Mouse (Mus musculus) liver, postnatal 0 days (tissue): ENCODE measurements around the gene Casp7. TPM values are rescaled to one million over a fixed set of nuclear protein-coding genes. Genes with fewer than 3 reads are reported as not detected.

Experiments
- ATAC-seq: fragments of 200-750 bp; cut with Nextera tagmentation; 2 replicates; pipeline ENCODE4 v1.8.0; 2017; ENCODE audit warnings: mild to moderate bottlenecking, moderate library complexity
- DNase-seq: peaks from one replicate; pipeline ENCODE4 v3.0.0-alpha.2; 2016
- H3K27ac ChIP-seq: fragments of 300-500 bp; sonication (generic); 2 replicates; pipeline ENCODE4 v1.5.1; 2014; ENCODE audit warnings: antibody characterized with exemption, moderate library complexity, mild to moderate bottlenecking, low read depth
- H3K27me3 ChIP-seq: fragments of 300-500 bp; sonication (generic); 2 replicates; pipeline ENCODE4 v1.6.1; 2014; ENCODE audit warnings: low read length, control low read depth, mixed read lengths; ENCODE audit not compliant: insufficient read depth
- H3K36me3 ChIP-seq: fragments of 300-500 bp; sonication (generic); replicated peaks from 2 replicates; pipeline ENCODE4 v1.6.1; 2014; ENCODE audit warnings: mild to moderate bottlenecking, control low read depth, low read length, moderate library complexity, mixed read lengths; ENCODE audit not compliant: insufficient read depth
- H3K4me1 ChIP-seq: fragments of 300-500 bp; sonication (generic); 2 replicates; pipeline ENCODE4 v1.6.1; 2014; ENCODE audit warnings: antibody characterized with exemption, mild to moderate bottlenecking, control low read depth; ENCODE audit not compliant: insufficient read depth
- H3K4me2 ChIP-seq: fragments of 300-500 bp; sonication (generic); 2 replicates; pipeline ENCODE4 v1.6.1; 2014; ENCODE audit warnings: low read depth, mild to moderate bottlenecking, low read length, moderate library complexity, mixed read lengths
- H3K4me3 ChIP-seq: fragments of 300-500 bp; sonication (generic); 2 replicates; pipeline ENCODE4 v1.5.1; 2014; ENCODE audit warnings: low read depth, low read length
- H3K9ac ChIP-seq: fragments of 300-500 bp; sonication (generic); replicated peaks from 2 replicates; pipeline ENCODE4 v1.6.1; 2014; ENCODE audit warnings: mild to moderate bottlenecking, moderate library complexity
- H3K9me3 ChIP-seq: fragments of 300-500 bp; sonication (generic); 2 replicates; pipeline ENCODE4 v1.6.1; 2016; ENCODE audit warnings: mild to moderate bottlenecking, control low read depth, low read length, mixed read lengths
- CTCF ChIP-seq: sonication (generic); IDR thresholded peaks from 2 replicates; pipeline ENCODE4 v1.5.1; 2016; ENCODE audit warnings: antibody characterized with exemption, low read depth
- EP300 ChIP-seq: IDR thresholded peaks from 2 replicates; pipeline ENCODE4 v1.6.1; 2016; ENCODE audit warnings: antibody characterized with exemption, low read depth, mild to moderate bottlenecking
- WGBS: fragments of 180-500 bp; shearing (Covaris S2); extraction: QIAGEN DNeasy Blood & Tissue Kit; methylation state at CpG from one replicate; pipeline ENCODE4 v1.1.7; 2014; ENCODE audit not compliant: insufficient replicate concordance; 5-methylcytosine and 5-hydroxymethylcytosine counted together
- polyA plus RNA-seq: library from polyadenylated mRNA; unstranded; fragments of >200 nt; fragmentation: Nextera tagmentation; extraction: Ambion mirVana; gene quantifications from 2 replicates; pipeline ENCODE4 v1.2.1, GENCODE M21; 2015

Casp7 gene
- polyA plus RNA-seq, 1 experiment from 2014 or later: 9.8 TPM

- H3K4me3 ChIP-seq: no peak overlapping the region
- no peak overlapping the region for H3K4me2 ChIP-seq
- no peaks in the 10 kb centered on the region for H3K36me3 ChIP-seq
- H3K4me1 ChIP-seq: no peaks in the 10 kb centered on the region
- 53% methylated on average over 2 of the region's 2 CpGs for WGBS
- no peak for TF ChIP-seq EP300
- no peak for TF ChIP-seq CTCF
- ATAC-seq (no peak), DNase-seq (no peak)
- no peak overlapping the region for H3K9ac ChIP-seq
- H3K27ac ChIP-seq: no peak overlapping the region
- no peaks in the 10 kb centered on the region for H3K27me3 ChIP-seq
- no peaks in the 10 kb centered on the region for H3K9me3 ChIP-seq
Observed at GRCm38 (mm10) chr19:56358890-56359289, 38.0 kb upstream of the Casp7 start.

GRCm38 (mm10) chr19:56363721-56364460 lies 33.0 kb upstream of the Casp7 start:
- H3K4me3 ChIP-seq: no peak overlapping the region
- H3K36me3 ChIP-seq: no peaks in the 10 kb centered on the region
- H3K9ac ChIP-seq: no peak overlapping the region
- H3K9me3 ChIP-seq: no peaks in the 10 kb centered on the region
- H3K4me1 ChIP-seq: no peaks in the 10 kb centered on the region
- TF ChIP-seq EP300: no peak
- TF ChIP-seq CTCF: no peak
- H3K27me3 ChIP-seq: no peaks in the 10 kb centered on the region
- no peak overlapping the region for H3K4me2 ChIP-seq
- WGBS: 52% methylated on average over 15 of the region's 15 CpGs
- H3K27ac ChIP-seq: no peak overlapping the region
- ATAC-seq (no peak), DNase-seq (no peak)

- Histone ChIP-seq H3K27me3 (no peaks in the 10 kb centered on the region), H3K9me3 (no peaks in the 10 kb centered on the region), H3K9ac (no peak overlapping the region), H3K27ac (no peak overlapping the region), H3K4me2 (no peak overlapping the region), H3K4me3 (no peak overlapping the region), H3K4me1 (no peaks in the 10 kb centered on the region), H3K36me3 (no peaks in the 10 kb centered on the region)
- TF ChIP-seq EP300: no peak
- no peak for TF ChIP-seq CTCF
- DNase-seq: no peak
- ATAC-seq: no peak
- 86% methylated on average over 8 of the region's 8 CpGs for WGBS
Observed at GRCm38 (mm10) chr19:56364563-56364962, 32.4 kb upstream of the Casp7 start.

GRCm38 (mm10) chr19:56366168-56366567 lies 30.8 kb upstream of the Casp7 start:
- H3K4me3 ChIP-seq: no peak overlapping the region
- no peaks in the 10 kb centered on the region for H3K27me3 ChIP-seq
- no peak overlapping the region for H3K4me2 ChIP-seq
- peaks cover 10% of the 10 kb centered on the region for H3K4me1 ChIP-seq
- no peaks in the 10 kb centered on the region for H3K36me3 ChIP-seq
- no peak overlapping the region for H3K9ac ChIP-seq
- no peaks in the 10 kb centered on the region for H3K9me3 ChIP-seq
- H3K27ac ChIP-seq: no peak overlapping the region
- no peak for DNase-seq
- no peak for ATAC-seq
- no peak for TF ChIP-seq CTCF
- no peak for TF ChIP-seq EP300
- 66% methylated on average over 11 of the region's 11 CpGs for WGBS

GRCm38 (mm10) chr19:56366625-56367024 lies 30.3 kb upstream of the Casp7 start:
- no peak overlapping the region for H3K27ac ChIP-seq
- ATAC-seq (no peak), DNase-seq (no peak)
- TF ChIP-seq EP300: no peak
- no peak for TF ChIP-seq CTCF
- no peak overlapping the region for H3K9ac ChIP-seq
- no peaks in the 10 kb centered on the region for H3K36me3 ChIP-seq
- WGBS: 79% methylated on average over 9 of the region's 9 CpGs
- H3K4me1 ChIP-seq: peaks cover 10% of the 10 kb centered on the region
- H3K9me3 ChIP-seq: no peaks in the 10 kb centered on the region
- no peak overlapping the region for H3K4me3 ChIP-seq
- H3K4me2 ChIP-seq: no peak overlapping the region
- no peaks in the 10 kb centered on the region for H3K27me3 ChIP-seq

- H3K27ac ChIP-seq: no peak overlapping the region
- no peak overlapping the region for H3K9ac ChIP-seq
- TF ChIP-seq EP300 (no peak), CTCF (no peak)
- no peak for ATAC-seq
- H3K27me3 ChIP-seq: no peaks in the 10 kb centered on the region
- H3K4me2 ChIP-seq: no peak overlapping the region
- H3K36me3 ChIP-seq: no peaks in the 10 kb centered on the region
- H3K4me1 ChIP-seq: peaks cover 10% of the 10 kb centered on the region
- H3K4me3 ChIP-seq: no peak overlapping the region
- no peak for DNase-seq
- H3K9me3 ChIP-seq: no peaks in the 10 kb centered on the region
- WGBS: 73% methylated on average over 7 of the region's 7 CpGs
Observed at GRCm38 (mm10) chr19:56367778-56368177, 29.2 kb upstream of the Casp7 start.
